Mouse (Mus musculus) spleen, adult 18-20 months (tissue): ENCODE results near the gene Fbn1.

Experiments
- DNase-seq, 2 experiments: peaks; one replicate each; pipeline ENCODE4 v3.0.0; 2022; ENCODE audit warnings: mixed read lengths in 2 of 2

Fbn1 gene

GRCm38 (mm10) chr2:125386221-125386965 lies 121.4 kb downstream of the Fbn1 start:
- no peak for DNase-seq

- no peak for DNase-seq
Observed at GRCm38 (mm10) chr2:125384941-125385340, 122.9 kb downstream of the Fbn1 start.

- DNase-seq, result no peak
Observed at GRCm38 (mm10) chr2:125384415-125384814, 123.4 kb downstream of the Fbn1 start.

GRCm38 (mm10) chr2:125383273-125383641 lies 124.5 kb downstream of the Fbn1 start:
- no peak for DNase-seq

- DNase-seq, result no peak
Observed at GRCm38 (mm10) chr2:125382613-125383272, 125.0 kb downstream of the Fbn1 start.

- DNase-seq, result no peak
Observed at GRCm38 (mm10) chr2:125380086-125380485, 127.7 kb downstream of the Fbn1 start.

- DNase-seq, result no peak
Observed at GRCm38 (mm10) chr2:125379206-125379605, 128.6 kb downstream of the Fbn1 start.

GRCm38 (mm10) chr2:125375926-125376325 lies 131.9 kb downstream of the Fbn1 start:
- no peak for DNase-seq

GRCm38 (mm10) chr2:125375301-125375700 lies 132.5 kb downstream of the Fbn1 start:
- DNase-seq, result no peak

GRCm38 (mm10) chr2:125369666-125370065 lies 138.1 kb downstream of the Fbn1 start:
- no peak for DNase-seq

- no peak for DNase-seq
Observed at GRCm38 (mm10) chr2:125368616-125369015, 139.2 kb downstream of the Fbn1 start.

- DNase-seq, result no peak
Observed at GRCm38 (mm10) chr2:125361661-125362060, 146.1 kb downstream of the Fbn1 start.

- no peak for DNase-seq
Observed at GRCm38 (mm10) chr2:125356486-125356885, 151.3 kb downstream of the Fbn1 start.

GRCm38 (mm10) chr2:125356068-125356467 lies 151.7 kb downstream of the Fbn1 start:
- DNase-seq, result no peak

GRCm38 (mm10) chr2:125355216-125355971 lies 152.4 kb downstream of the Fbn1 start:
- no peak for DNase-seq

GRCm38 (mm10) chr2:125354587-125354986 lies 153.2 kb downstream of the Fbn1 start:
- no peak for DNase-seq

- DNase-seq, result no peak
Observed at GRCm38 (mm10) chr2:125349144-125349543, 158.6 kb downstream of the Fbn1 start.

GRCm38 (mm10) chr2:125342181-125342950 lies 165.4 kb downstream of the Fbn1 start:
- DNase-seq, result no peak

GRCm38 (mm10) chr2:125340381-125340780 lies 167.4 kb downstream of the Fbn1 start:
- DNase-seq, result no peak

GRCm38 (mm10) chr2:125337239-125337638 lies 170.6 kb downstream of the Fbn1 start:
- no peak for DNase-seq

GRCm38 (mm10) chr2:125335206-125335605 lies 172.6 kb downstream of the Fbn1 start:
- DNase-seq, result no peak

- DNase-seq, result no peak
Observed at GRCm38 (mm10) chr2:125334163-125334562, 173.6 kb downstream of the Fbn1 start.

GRCm38 (mm10) chr2:125331581-125331980 lies 176.2 kb downstream of the Fbn1 start:
- DNase-seq, result no peak
